Mouse (Mus musculus) CH12.LX (cell line): ENCODE measurements around the gene Uck2.

Source experiments
- CHD1 ChIP-seq: IDR thresholded peaks from 2 replicates; pipeline ENCODE4 v1.6.1; 2012; ENCODE audit warnings: low read depth, low read length, improper control_type of control experiment, inconsistent platforms
- CTCF ChIP-seq, 2 experiments: IDR thresholded peaks in 1 of 2; conservative IDR thresholded peaks in 1 of 2; 2 replicates each; pipeline ENCODE4 v1.5.1; 2011 to 2012; ENCODE audit warnings: low read depth in 2 of 2, low read length in 2 of 2, improper control_type of control experiment in 1 of 2, inconsistent platforms in 1 of 2, mild to moderate bottlenecking in 1 of 2, moderate library complexity in 1 of 2
- E2F4 ChIP-seq: IDR thresholded peaks from 2 replicates; pipeline ENCODE4 v1.6.1; 2011; ENCODE audit warnings: low read depth, low read length, improper control_type of control experiment; ENCODE audit not compliant: insufficient replicate concordance
- ELF1 ChIP-seq: IDR thresholded peaks from 2 replicates; pipeline ENCODE4 v1.6.1; 2014; ENCODE audit warnings: low read depth, mild to moderate bottlenecking, inconsistent platforms, low read length, improper control_type of control experiment
- GABPA ChIP-seq: IDR thresholded peaks from 2 replicates; pipeline ENCODE4 v1.6.1; 2012; ENCODE audit warnings: low read depth, low read length, improper control_type of control experiment, inconsistent platforms; ENCODE audit not compliant: insufficient replicate concordance
- HCFC1 ChIP-seq: IDR thresholded peaks from 2 replicates; pipeline ENCODE4 v1.6.1; 2012; ENCODE audit warnings: low read depth, mild to moderate bottlenecking, inconsistent platforms, low read length, improper control_type of control experiment
- MYC ChIP-seq: IDR thresholded peaks from 2 replicates; pipeline ENCODE4 v1.6.1; 2011; ENCODE audit warnings: low read depth, mild to moderate bottlenecking, improper control_type of control experiment, low read length
- POLR2A ChIP-seq: IDR thresholded peaks from 2 replicates; pipeline ENCODE4 v1.6.1; 2011; ENCODE audit warnings: low read depth, mild to moderate bottlenecking, improper control_type of control experiment, low read length
- SIN3A ChIP-seq: IDR thresholded peaks from 2 replicates; pipeline ENCODE4 v1.6.1; 2012; ENCODE audit warnings: low read length, improper control_type of control experiment, inconsistent platforms
- SMC3 ChIP-seq: IDR thresholded peaks from 2 replicates; pipeline ENCODE4 v1.6.1; 2011; ENCODE audit warnings: low read depth, low read length, improper control_type of control experiment
- TBP ChIP-seq: conservative IDR thresholded peaks from 2 replicates; pipeline ENCODE4 v1.6.1; 2011; ENCODE audit warnings: low read depth, low read length, improper control_type of control experiment
- ZKSCAN1 ChIP-seq: IDR thresholded peaks from 2 replicates; pipeline ENCODE4 v1.6.1; 2012; ENCODE audit warnings: low read depth, inconsistent platforms, low read length, improper control_type of control experiment, borderline replicate concordance
- ZNF384 ChIP-seq: IDR thresholded peaks from 2 replicates; pipeline ENCODE4 v1.6.1; 2012; ENCODE audit warnings: low read depth, low read length, improper control_type of control experiment, inconsistent platforms

GRCm38 (mm10) chr1:167230930-167231611 is 54.0 kb downstream of the Uck2 start:
- TF ChIP-seq ZKSCAN1 (no peak), POLR2A (no peak), CTCF (conservative IDR thresholded peaks at IDR 0.05 in 1 of 2, IDR thresholded peaks at IDR 0.05 in 1 of 2; ENCODE audit: low read depth in 2 of 2, low read length in 2 of 2) (no peak), ELF1 (no peak), CHD1 (no peak), HCFC1 (no peak), GABPA (no peak), E2F4 (no peak), ZNF384 (no peak), SMC3 (no peak), TBP (no peak), MYC (no peak), SIN3A (no peak)
